Mouse (Mus musculus) E14TG2a.4 (cell line): ENCODE data around the gene Metrnl.
A peak's percentile ranks its signal among the peaks of the same experiment; 100 is the strongest.
"Not testable (repeated sequence)": the region's sequence is repeated elsewhere in the genome, so short reads cannot be mapped to it uniquely, and the experiment has no call there.

ENCODE experiments used
- H3K27me3 ChIP-seq: 2 replicates; pipeline ENCODE4 v1.6.1; 2014; ENCODE audit warnings: low read length, control low read depth; ENCODE audit not compliant: insufficient read depth
- H3K36me3 ChIP-seq: 2 replicates; pipeline ENCODE4 v1.6.1; 2014; ENCODE audit warnings: low read length, control low read depth; ENCODE audit not compliant: insufficient read depth
- H3K4me1 ChIP-seq: replicated peaks from 2 replicates; pipeline ENCODE4 v1.6.1; 2014; ENCODE audit warnings: low read depth, low read length, control low read depth
- H3K4me3 ChIP-seq: replicated peaks from 2 replicates; pipeline ENCODE4 v1.5.1; 2014; ENCODE audit warnings: mild to moderate bottlenecking, low read length
- H3K9me3 ChIP-seq: 2 replicates; pipeline ENCODE4 v1.6.1; 2014; ENCODE audit warnings: low read length, control low read depth
- CTCF ChIP-seq: conservative IDR thresholded peaks from 2 replicates; pipeline ENCODE4 v1.5.1; 2014; ENCODE audit warnings: low read length
- NANOG ChIP-seq: IDR thresholded peaks from 2 replicates; pipeline ENCODE4 v1.6.1; 2014; ENCODE audit warnings: borderline replicate concordance, low read length, mixed read lengths
- POU5F1 ChIP-seq: IDR thresholded peaks from 2 replicates; pipeline ENCODE4 v1.6.1; 2014; ENCODE audit warnings: low read length, borderline replicate concordance

The Metrnl gene

DNA sequence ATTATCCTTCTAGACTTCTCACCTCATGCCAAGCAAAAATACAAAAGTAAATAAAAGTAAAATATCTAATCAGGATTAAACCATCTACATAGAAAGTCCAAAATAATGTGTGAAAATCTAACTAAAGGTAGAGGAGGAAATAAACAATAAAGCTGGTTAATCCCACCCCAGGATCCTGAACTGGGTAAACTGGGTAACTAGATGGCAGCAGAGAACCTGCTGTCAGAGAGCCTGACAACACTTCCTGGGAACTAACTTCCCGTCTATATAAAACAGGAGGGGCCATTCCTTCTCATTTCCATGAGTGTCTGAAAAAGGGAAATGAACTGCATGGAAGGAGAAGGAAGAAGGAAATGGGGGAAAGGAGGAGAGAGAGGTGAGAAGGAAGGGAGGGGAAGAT, 43.2 kb upstream of the Metrnl start:
- TF ChIP-seq POU5F1 (no peak), CTCF (no peak), NANOG (no peak)
- Histone ChIP-seq H3K9me3 (peaks cover 4% of the 10 kb centered on the region; the same call in 1 of the 2 replicates), H3K27me3 (no peaks in the 10 kb centered on the region), H3K36me3 (peaks cover 74% of the 10 kb centered on the region), H3K4me1 (peaks cover 5% of the 10 kb centered on the region), H3K4me3 (no peak overlapping the region)

DNA sequence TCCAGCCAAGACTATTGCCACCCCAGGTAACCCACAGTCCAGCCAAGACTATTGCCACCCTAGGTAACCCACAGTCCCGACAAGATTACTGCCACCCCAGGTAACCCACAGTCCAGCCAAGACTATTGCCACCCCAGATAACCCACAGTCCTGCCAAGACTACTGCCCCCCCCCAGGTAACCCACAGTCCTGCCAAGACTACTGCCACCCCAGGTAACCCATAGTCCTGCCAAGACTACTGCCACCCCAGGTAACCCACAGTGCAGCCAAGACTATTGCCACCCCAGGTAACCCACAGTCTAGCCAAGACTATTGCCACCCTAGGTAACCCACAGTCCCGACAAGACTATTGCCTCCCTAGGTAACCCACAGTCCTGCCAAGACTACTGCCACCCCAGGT, 40.7 kb upstream of the Metrnl start:
- not testable (repeated sequence) for H3K4me3 ChIP-seq, H3K4me1 ChIP-seq, H3K27me3 ChIP-seq, H3K9me3 ChIP-seq
- H3K36me3 ChIP-seq, result peaks cover 84% of the 10 kb centered on the region

DNA sequence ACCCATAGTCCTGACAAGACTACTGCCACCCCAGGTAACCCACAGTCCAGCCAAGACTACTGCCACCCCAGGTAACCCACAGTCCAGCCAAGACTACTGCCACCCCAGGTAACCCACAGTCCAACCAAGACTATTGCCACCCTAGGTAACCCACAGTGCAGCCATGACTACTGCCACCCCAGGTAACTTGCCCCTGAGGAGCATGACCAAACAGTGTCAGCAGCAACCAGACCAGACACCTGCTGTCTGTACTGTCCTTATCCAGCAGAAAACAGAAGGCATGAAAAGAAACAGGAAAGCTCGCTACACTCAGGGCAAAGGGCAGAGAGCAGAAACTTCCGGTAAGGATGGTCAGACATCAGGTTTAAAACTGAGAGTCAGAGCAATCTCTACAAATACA, 40.2 kb upstream of the Metrnl start:
- TF ChIP-seq NANOG, result no peak
- TF ChIP-seq POU5F1, result no peak
- TF ChIP-seq CTCF, result no peak
- H3K9me3 ChIP-seq, result peaks cover 4% of the 10 kb centered on the region; the same call in 1 of the 2 replicates
- H3K4me3 ChIP-seq, result no peak overlapping the region
- H3K36me3 ChIP-seq, result peaks cover 82% of the 10 kb centered on the region
- H3K4me1 ChIP-seq, result no peaks in the 10 kb centered on the region
- H3K27me3 ChIP-seq, result no peaks in the 10 kb centered on the region

DNA sequence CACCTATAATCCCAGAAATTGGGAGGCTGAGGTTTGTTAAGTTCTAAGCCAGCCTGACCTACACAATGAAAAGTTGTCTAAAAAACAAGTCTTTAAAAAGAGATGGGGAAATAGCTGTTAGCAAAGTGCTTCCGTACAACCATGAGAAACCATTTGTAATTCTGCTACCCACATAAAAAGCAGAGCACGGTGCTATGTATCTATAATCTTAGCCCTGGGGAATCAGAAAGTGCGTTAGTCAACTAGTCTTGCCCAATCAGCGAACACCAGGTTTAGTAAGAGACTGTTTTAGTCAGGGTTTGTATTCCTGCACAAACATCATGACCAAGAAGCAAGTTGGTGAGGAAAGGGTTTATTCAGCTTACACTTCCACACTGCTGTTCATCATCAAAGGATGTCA, 33.8 kb upstream of the Metrnl start:
- no peak overlapping the region for H3K4me3 ChIP-seq
- no peak for TF ChIP-seq NANOG
- H3K4me1 ChIP-seq, result peaks cover 20% of the 10 kb centered on the region
- H3K9me3 ChIP-seq, result no peaks in the 10 kb centered on the region
- peaks cover 77% of the 10 kb centered on the region for H3K36me3 ChIP-seq
- no peaks in the 10 kb centered on the region for H3K27me3 ChIP-seq

DNA sequence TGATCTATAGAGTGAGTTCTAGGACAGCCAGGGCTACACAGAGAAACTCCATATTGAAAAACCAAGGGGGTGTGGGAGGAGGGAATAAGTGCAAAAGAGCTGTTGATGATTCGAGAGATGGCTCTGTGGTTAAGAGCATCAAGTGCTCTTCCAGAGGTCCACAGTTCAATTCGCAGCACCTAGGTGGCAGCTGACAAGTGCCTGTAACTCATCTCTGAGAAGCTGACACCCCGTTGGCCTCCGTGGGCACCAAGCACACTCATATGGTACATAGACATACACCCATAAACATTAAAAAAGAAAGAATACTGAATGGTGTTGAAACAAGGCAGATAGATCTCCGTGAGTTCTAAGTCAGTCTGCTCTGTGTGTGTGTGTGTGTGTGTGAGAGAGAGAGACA, 32.6 kb upstream of the Metrnl start:
- H3K4me3 ChIP-seq, result no peak overlapping the region
- peaks cover 24% of the 10 kb centered on the region for H3K4me1 ChIP-seq
- TF ChIP-seq CTCF (no peak), POU5F1 (no peak), NANOG (no peak)
- no peaks in the 10 kb centered on the region for H3K27me3 ChIP-seq
- H3K36me3 ChIP-seq, result peaks cover 65% of the 10 kb centered on the region
- no peaks in the 10 kb centered on the region for H3K9me3 ChIP-seq

DNA sequence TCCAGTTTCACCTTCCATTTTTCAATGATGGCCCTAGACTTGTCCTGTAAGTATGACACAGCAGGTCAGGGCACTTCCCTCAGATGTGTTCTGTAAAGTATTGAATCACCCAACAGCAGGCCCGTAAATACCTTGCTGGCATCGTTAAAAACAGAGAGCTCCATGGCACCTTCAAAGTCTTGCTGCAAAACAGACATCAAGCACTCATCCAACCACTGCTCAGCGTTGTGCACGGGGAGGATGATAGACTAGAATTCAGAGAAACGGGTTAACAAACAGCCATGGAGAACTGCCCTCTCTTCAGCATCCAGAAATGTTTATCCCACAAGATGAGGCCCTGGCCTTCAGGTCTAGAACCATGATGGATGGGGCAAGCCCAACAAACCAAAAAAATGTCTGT, 30.4 kb upstream of the Metrnl start:
- TF ChIP-seq NANOG, result no peak
- TF ChIP-seq POU5F1, result no peak
- no peak for TF ChIP-seq CTCF
- Histone ChIP-seq H3K4me3 (no peak overlapping the region), H3K36me3 (peaks cover 44% of the 10 kb centered on the region), H3K27me3 (no peaks in the 10 kb centered on the region), H3K4me1 (peaks cover 29% of the 10 kb centered on the region), H3K9me3 (peaks cover 2% of the 10 kb centered on the region; the same call in 1 of the 2 replicates)

DNA sequence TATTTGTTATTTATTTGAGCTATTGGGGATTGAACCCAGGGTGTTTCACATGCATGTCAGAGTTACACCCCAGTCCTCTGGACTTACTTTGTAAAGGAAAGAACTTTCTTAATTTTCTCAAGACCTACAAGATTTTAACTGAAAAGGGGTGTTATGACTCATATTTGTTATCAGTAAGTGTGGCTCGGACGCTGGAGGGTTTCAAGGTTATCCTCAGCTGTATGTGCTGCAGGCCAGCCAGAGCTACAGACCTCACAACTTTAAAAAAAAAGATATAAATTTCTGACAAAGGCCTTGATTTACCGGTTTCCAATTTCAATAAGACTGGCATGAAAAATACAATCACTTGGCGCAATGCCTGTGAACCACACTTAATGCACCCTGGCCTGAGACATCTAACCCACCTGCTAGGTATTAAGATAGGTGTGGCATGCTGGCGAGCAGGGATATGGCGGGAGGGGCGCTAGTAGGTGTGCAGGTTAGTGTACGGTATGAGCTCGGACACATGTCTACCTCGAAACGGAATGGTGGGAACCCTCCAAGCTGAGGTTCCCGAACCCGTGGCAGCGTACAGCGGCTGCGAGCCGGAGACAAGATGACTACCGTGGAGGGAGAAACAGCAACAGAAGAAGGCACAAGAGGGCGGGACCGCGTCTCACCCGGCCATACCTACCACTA, 28.9 kb upstream of the Metrnl start:
- peaks cover 4% of the 10 kb centered on the region; the same call in 1 of the 2 replicates for H3K9me3 ChIP-seq
- peak overlapping the region; percentile 90 for H3K4me3 ChIP-seq
- no peak for TF ChIP-seq POU5F1
- no peak for TF ChIP-seq NANOG
- TF ChIP-seq CTCF, result no peak
- H3K4me1 ChIP-seq, result peaks cover 29% of the 10 kb centered on the region
- H3K36me3 ChIP-seq, result peaks cover 39% of the 10 kb centered on the region
- no peaks in the 10 kb centered on the region for H3K27me3 ChIP-seq

DNA sequence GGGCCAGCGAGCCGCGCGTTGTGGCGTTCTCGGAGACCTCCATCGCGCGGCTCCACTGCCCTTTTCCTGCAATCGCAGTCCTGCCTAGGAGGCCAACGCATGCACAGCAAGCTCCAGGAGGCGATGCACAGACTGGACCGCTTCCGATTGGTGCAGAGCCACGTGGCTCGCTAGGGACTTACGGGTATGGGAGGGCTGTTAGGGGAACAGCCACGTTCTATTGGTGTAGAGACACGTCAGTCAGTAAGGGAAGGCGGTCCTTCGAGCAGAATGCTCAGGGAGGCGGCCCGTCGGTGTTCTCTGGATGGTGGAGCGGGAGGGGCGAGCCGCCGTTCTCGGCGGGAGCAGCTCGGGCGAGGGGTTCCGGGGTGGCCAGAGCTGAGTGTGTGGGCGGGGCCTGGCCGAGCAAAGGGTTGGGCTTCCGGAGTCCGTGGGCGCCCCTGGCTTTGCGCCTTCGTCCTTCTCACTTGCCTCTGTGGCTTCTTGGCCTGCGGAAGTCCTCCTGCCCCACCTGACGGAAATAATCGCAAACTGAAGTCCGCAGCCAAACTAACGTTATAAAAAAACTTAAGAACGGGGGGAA, 28.3 kb upstream of the Metrnl start, which contains the start of gene B3gntl1:
B3gntl1 (minus strand) TSS at position 164 of the 583 bp plus-strand sequence.
- Histone ChIP-seq H3K36me3 (peaks cover 33% of the 10 kb centered on the region), H3K27me3 (no peaks in the 10 kb centered on the region), H3K4me3 (peak within 1 kb of the TSS; percentile 90), H3K9me3 (peaks cover 4% of the 10 kb centered on the region; the same call in 1 of the 2 replicates), H3K4me1 (peaks cover 29% of the 10 kb centered on the region)
- TF ChIP-seq CTCF (no peak), NANOG (no peak), POU5F1 (no peak)

DNA sequence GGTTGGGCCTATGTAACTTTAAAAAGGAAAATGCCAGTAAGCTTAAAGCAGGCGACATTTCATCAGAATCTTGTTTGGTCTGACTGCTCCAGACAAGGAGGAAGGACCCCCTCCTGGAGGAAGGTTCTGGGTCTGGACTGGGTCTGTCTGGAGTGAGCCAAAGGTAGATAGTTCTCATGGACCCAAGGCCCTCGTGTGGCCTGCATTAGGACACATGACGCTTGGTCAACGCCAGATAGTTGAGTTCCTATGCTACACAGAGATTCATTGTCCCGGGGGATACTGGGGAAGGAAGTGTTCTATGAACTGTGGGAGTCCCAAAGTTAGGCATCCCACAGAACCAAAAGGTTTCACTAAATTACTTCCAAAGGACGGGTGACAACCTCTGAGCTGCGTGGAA, 27.7 kb upstream of the Metrnl start:
- Histone ChIP-seq H3K27me3 (no peaks in the 10 kb centered on the region), H3K36me3 (peaks cover 29% of the 10 kb centered on the region), H3K4me1 (peaks cover 29% of the 10 kb centered on the region), H3K9me3 (peaks cover 4% of the 10 kb centered on the region; the same call in 1 of the 2 replicates), H3K4me3 (peak overlapping the region; percentile 90)
- TF ChIP-seq CTCF, result no peak
